Mouse (Mus musculus) right cerebral cortex, postnatal 14 days (tissue): ENCODE results near the gene Zfp706.
"Not testable (repeated sequence)": the region's sequence is repeated elsewhere in the genome, so short reads cannot be mapped to it uniquely, and the experiment has no call there.

ENCODE experiments used
- DNase-seq: peaks from one replicate; pipeline ENCODE4 v3.0.0; 2022

The Zfp706 gene

DNA sequence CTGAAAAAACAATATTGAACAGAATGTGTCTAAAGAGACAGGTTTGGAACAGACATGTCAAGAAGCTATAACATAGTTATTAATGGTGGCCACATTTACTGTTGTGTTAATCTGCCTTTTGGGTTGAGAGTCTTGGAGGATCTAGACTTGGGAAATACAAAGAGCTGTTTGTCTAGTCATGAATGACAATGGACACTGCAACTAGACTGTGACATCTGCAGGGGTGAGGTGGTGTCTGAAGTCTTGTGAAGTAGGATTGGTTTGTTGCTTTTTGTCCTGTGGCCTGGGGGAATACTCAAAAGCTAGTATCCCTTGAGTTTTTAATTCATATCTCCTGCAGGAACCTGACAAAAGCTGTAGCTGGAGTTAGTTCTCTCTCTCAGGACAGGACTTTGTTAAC, 973 bp upstream of the Zfp706 start:
- no peak for DNase-seq

DNA sequence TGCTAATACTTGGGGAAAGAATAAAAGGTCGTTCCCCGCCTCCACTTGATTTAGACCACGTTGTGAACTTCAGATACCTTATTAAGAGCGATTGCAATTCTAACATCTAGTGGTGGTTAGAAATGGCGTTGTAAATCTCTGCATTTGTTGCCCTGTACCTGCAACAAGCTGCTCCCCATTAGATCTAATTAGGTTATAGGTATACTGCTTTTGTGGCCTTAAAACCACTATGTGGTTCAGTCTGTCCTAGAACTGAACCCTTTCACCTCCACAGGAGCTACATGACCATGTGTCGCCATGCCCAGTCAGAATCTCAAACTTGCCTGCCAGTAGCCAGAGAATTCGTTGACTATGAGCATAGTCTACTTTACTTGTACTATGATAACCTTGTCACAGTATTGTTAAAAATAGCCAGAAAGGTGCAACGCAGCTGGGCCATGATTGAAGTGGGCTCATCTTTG, 416 bp upstream of the Zfp706 start:
- no peak for DNase-seq

DNA sequence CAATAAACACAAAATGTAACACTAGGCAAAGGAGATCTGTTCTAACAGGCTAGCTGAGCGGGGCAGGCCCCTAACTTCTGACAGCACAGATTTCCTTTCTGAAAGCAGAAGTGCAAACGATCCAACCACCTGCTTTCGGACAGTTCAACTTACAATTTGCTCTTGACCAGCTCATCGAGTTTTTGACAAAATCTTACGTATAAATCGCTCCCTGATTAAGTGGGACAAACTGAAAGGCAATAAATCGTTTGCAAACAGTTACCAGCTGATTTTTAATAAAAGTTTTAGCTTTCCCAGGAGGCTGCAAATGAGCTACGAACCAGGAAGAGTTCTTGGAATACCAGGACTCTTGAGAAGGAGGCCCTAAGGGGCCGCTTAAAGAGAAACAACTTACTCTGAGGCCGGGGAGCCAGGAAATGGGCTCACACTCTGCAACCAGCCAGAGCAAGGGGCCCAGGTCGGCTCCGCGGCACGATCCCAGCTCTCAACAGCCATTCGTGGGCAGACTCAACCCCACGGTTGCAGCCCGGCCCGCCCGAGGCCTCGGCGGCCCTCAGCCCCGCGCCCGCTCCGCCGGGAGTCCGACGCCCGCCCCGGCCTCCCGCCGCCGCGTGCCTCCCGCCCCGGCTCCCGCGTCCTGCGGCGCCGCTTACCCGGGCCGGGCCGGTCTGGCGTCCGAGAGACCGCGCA, 953 bp downstream of the Zfp706 start:
- peak; percentile 34 for DNase-seq

DNA sequence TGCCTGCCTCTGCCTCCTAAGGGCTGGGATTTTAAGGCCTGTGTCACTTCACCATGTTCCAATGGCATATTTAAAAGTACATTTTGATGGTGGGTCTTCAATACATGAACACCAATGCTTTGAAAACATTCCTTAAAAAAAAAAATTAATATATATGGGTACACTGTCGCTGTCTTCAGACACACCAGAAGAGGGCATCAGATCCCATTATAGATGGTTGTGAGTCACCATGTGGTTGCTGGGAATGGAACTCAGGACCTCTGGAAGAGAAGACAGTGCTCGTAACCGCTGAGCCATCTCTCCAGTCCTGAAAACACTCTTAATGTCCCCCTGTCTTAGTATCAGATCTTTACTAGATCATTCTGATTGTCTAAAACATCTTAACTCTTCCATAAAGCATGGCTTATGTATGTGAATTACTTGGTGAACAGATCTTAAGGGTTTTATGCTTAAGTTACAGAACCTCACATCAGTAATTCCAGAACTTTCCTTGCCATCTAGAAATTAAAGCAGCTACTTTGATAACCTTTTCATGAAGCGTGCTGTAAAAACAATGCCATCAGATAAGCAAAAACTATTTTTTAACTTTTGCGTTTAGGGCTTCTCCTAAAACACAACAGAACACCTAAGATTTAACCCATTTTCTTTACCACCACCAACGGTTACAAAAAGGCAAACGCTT, 1.6 kb downstream of the Zfp706 start:
- no peak for DNase-seq

DNA sequence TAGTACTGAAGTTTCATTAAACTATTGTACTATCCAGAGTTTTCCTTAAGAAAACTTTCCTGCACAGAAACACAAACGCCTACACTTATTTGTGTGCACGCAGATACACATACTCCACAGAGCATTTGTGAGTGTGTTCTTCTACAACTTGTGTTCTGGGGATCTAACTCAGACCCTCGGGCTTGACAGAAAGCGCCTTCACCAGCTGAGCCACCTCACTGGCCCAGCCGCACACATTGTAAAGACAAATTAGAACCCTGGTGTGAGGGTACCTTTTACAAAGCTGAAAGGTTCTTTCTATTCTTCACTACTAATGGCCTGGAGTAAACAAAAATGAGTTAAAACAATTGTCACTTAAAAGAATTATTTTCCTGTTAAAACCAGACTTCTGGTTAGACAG, 2.7 kb downstream of the Zfp706 start:
- DNase-seq = no peak

DNA sequence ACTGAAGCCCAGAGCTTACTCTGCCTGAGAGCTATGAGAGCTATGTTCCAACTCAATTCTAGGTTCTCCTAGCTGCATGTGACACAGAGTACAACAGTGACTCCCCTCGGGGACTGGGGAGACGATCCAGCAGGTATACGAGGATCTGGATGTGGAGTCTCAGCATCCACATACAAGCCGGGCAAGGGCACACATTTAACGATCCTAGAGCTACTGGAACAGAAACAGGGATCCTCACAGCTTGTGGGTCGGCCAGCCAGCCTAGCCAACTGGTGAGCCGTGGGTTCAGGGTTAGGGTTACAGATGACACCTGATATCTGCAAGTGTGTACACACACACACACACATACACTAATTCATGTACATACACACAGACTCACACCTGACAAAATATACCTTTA, 5.3 kb downstream of the Zfp706 start:
- no peak for DNase-seq

DNA sequence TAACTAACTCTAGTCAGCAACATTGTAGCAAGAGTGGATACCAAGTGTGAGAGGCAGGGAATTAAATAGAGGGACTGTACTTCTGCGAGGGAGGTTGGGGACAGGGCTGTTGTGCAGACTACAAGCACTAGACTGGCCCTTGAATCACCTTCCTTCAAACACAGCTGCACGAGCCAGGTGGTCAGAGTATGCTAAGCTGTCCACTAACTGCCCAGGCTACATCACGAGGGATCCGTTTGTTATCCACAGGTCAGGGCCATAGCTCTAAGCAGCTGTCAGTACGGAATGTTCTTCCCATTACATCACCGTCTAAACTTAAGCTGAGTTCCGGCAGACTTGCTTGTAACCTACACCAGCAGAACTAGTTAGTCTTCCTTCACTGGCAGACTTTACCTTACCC, 8.0 kb downstream of the Zfp706 start:
- not testable (repeated sequence) for DNase-seq

DNA sequence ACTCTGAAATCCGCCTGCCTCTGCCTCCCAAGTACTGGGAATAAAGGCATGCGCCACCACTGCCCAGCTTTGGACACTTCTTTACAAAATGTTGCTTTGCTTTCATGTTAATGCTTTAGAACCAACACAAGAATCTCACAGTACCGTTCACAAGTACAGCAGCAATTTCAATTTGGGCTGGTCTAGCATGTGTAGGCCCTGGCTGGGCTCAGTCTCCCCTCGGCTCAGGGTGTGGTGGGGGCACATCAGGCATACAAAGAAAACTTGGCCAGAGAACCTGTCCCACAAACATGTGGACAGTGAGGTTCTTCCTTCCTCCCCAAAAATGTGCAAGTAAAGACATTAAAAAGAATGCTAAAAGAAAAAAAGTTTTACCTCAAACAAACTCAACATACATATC, 12.4 kb downstream of the Zfp706 start:
- DNase-seq = no peak

DNA sequence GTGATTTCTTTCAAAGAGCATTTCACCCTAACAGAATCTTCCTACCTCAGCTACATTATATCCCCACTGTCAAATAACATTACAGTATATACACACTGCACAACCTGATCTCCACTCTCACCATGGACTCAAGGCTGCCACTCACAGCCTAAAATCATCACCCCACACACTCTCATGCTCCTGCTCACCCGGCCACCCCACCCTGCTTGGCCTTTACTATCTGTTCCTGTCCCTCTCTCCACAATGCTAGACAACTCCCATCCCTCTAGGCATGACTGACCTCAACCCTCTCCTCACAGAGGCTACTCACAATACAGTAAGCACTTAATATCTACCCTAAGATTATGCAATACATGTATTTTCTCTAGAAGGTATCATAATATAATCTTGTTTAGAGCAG, 12.9 kb downstream of the Zfp706 start:
- no peak for DNase-seq

DNA sequence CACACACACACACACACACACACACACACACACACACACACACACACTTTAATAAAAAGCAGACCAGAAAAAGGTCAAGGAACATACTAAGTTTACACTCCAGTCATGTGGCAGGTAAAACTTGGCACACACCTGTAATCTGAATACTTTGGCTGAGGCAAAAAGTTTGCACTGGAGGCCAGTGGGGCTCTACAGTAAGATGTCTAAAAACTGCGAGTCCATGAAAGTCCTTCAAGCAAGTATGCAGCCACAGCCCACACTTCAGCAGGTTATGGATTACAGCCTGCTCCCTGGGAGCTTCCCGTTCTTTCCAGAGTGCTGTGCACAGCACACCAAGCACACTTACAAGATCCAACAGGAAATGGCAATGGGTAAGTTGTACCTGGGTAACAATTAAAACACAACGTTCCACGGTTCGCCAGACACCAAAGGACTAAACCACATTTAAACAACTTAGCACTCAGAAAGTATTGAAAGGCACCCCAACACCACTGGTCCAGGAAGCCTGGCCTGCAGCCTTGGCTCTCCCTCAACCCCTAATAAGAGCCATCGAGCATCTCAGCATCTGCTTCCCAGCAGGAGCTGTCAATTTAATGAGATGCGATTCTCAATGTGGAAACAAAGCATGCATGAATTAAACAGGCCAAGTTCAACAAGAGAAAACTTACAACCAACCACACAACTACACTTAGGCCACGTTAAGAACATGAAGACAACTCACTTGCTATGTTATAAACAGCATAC, 14.0 kb downstream of the Zfp706 start:
- DNase-seq = no peak

DNA sequence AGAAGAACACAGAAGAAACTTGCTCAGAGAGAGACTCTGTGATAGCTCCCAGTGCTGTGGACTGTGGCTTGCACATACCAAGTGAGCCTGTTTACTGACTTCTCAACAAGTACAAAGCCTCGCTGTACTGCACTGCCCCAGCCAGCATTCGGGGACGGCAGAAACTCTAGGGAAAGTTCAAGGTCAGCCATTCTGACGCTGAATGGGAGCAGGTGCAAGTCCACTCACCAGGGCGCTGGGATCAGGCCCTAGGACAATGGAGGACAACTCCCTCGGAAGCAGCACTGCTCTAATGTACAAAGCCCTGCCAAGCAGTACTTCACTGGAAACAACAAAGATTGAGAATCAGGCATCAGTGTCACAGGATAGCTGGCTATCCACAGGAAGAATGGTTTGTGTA, 16.2 kb downstream of the Zfp706 start:
- DNase-seq = no peak

DNA sequence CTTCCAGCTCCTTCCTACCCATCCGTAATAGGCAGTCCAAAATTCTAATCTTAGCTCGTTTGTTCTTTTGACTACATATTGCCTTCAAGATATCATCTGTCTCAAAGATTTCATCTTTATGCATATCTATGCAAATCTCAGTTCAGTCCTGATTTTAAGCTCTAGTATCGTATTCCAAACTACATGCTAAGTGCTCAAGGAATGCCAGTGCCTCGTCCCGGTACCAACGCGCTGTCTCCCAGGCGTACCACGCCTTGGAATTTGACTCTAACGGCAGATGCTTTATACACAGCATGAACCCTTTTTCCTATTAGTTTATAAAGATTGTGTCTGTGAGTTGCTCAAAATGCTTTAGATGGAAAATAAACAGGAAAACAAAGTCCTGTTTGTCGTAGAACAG, 17.7 kb downstream of the Zfp706 start:
- no peak for DNase-seq

DNA sequence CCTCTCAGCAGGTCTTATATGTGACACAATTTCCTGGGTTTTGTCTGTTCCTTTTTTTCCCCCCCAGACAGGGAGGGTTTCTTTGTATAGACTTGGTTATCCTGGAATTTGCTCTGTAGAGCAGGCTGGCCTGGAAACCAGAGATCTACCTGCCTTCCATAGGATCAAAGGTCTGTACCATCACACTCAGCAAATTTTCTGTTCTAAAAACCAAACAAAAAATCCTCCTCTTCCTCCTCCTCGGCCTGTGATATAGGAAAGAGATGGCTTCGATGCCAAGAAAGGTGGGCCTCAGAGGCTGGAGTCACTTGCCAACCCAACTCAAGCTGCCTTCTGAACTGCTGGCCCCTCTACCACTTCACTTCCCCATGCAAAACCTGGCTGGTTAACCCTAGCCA, 18.9 kb downstream of the Zfp706 start:
- DNase-seq = no peak

DNA sequence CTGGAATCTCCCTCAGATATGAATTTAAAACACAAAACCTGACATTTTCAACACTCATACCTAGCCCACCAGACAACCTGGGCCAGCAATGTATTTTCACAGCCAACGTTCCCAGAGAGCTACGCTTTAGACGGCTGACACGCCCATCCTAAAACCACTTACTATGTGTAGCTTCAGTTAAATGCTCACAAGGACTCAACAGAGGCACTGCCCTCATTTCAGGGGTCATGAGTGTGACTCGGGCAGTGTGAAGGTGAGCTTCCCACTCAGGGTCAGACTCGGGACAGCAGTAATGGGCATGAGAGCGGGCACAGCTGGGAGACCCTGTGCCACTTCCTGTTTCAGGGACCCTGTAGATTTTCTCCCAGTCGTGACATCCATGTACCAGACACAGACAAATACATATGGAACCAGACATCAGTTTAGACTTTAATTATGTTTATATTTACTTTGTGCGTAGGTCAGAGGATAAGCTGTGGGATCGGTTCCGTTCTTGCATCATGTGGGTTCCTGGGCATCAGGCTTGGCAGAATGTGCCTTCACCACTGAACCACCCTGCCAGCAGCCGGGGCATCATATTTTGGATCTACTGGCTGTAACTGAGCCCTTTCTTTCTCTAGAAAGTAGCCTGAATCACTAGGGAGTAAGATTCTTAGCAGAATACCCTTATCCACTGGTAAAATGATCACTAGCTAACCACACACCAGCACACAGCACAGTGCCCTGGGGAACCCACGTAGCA, 19.4 kb downstream of the Zfp706 start:
- DNase-seq = no peak

DNA sequence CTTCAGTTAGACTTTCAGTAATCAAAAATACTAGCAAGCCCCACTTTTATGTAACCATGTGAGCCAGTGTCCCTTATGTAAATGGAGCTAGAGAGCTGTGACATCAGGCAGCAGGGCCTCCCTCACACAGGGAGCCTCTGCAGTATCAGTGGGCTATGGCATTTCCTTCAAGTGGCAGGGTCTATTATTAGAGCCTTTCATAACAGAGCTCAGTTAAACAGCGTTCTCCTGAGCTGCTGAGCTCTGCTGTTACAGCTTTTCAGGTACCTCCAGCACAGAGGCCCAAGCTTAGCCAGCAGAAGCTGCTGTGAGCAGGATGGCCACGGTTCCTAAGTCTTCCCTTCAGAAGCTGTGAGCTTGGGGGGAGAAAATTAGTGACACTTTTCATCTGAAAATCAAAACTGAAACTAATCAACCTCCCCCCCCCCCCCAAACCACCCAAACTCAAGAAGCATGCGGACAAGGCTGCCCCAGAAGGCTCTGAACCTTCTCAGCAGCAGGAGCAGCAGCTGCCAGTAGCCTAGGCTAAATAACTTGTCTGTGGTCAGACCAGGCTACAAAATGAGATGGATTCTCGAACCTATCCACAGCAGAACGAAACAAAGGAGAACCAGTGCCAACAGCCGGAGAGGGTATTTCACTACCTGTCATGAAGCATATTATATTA, 20.2 kb downstream of the Zfp706 start:
- DNase-seq = no peak

DNA sequence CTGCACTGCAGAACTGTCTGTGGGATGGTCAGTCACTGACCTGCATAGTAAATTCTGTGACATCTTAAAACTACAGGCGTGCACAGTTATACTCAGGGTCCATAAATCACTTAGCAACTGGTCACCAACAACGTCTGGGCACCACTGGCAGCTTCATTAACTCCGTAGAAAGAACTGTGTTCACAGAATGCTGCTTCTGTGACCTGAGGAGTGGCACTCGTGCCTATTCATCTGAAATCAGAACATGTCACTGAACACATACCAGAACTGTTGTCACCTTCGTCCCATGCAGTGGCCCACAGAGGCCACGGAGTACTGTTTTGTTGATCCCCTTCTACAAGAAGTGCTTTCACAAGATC, 22.0 kb downstream of the Zfp706 start:
- DNase-seq = no peak

DNA sequence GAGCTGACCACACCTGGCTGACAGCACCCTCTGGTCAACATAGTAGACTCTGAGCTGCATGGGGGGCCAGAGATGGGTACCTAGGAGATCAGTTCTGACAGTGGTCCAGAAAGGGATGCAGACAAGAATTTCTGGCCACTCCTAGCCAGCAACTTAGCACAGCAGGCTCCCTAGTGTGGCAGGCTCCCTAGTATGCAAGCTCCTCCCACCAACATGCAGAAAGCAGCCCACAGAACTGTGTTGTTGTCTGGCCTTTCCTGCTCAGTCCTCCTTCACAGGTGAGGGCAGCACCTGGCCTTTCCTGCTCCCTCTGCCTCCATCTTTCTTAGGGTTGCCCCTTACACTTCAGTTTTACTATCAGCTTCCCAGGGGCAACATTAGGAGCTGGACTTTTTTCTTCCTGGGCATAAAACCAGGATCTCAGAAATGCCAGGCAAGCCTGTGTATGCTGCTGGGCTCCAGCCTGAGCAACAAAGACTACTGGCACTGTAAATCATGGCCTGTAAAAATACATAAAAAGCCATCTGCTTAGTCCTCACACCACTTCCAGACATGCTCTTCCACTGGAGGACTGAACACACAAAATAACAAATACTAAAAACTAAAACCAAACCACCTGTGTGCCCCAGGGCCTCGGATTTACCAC, 22.5 kb downstream of the Zfp706 start:
- DNase-seq = no peak

DNA sequence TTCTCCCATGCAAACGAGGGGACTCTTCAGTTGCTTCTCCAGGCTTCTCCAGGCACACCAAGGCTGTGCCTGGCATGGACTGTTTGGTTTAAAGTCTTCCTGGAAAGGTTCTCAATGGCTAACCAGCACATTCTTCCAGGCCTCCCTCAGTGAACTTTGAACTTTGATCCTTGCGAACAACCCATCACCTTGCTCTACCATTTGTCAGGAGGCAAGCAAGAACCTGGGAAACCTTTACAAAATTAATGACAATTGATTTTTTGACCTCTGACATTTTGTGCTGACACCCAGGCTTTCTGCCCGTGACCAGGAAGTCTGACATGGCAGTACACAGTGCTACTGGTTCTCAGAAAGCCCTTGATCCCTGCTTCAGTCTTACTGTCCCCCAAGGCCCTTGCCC, 24.1 kb downstream of the Zfp706 start:
- no peak for DNase-seq

DNA sequence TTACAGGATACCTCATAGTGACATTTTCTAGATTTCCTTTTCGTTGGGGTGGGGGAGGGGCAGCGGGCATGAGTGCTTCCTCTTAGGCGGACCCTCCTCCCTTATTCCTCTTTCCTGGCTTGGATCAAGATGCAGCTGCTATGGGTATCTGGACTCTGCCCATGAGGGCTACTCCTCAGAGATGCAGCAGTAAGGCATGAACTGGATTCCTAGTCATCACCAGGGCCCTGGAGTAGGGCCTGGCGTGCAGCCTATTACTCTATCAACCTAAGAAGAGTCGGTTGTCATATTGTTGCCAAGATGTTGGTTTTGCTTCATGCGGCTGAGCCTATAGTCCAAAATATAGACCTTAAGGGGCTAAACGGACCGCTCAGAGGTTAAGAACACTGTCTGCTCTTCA, 27.3 kb downstream of the Zfp706 start:
- no peak for DNase-seq

DNA sequence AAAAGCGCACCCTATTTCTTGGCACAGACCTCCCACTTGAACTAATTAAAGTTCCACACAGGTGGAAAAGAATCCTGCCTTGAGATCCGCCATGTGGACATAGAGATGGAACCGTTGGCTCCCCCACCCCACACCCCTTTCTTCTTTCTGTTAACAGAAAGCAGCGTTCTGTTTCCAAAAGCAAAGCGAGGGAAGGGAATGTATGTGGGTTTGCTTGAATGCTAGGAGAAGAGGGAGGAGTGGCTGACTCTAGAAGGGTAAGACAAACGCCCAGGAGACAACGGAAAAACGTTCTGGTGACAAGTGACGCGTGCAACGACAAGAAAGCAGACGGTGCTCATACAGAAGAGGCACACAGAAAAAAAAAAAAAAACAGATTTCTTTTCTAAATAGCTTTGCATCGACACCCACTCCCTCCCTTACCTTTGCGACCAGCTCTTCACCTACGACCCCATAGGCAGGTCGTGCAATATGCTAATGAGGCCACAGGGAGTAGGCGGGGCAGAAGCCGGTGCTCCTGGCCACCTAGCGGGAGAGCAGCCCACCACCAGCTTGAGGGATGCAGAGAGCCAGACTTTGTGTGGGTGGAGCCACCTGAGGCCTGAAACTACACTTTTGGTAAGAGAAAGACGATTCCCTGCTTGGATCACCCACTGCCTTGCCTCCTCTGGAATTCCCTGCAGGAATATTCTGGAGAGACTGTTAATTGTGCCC, 27.9 kb downstream of the Zfp706 start:
- DNase-seq = peak; percentile 46

DNA sequence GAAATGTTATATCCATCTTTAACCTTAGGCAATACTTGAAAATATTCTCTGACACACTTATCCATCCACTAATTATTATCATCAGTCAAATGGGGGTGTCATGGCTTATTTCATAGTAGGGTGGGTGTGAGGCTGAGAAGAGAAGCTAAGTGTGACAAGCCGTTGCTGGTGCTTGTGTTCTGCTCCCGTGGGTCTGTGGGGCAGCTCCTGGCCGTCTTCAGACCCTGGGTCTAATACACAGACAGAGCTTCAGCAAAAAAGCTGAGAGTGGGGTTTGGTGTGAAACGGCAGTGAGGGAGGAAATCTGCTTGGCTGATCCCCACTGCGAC, 28.4 kb downstream of the Zfp706 start:
- DNase-seq = no peak

DNA sequence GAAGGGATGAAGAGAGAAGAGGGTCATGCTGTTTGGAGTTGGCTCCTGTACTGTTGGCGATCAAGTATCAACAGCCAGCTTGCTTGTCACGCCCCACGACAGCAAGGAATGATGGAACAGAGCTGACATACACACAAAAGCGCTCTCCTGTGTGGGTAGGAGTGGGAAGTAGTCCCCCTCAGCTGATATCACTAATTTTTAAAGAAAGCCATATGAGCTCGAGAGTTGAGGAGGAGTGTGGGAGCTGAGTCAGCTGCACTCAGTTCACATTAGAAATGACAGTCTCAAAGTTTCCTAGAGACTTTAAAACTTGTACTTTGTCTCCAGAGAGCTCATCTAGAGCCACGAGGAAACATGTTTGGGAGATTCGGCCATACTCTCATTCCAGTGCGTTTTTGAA, 29.8 kb downstream of the Zfp706 start:
- no peak for DNase-seq
